Mouse (Mus musculus) bone marrow, adult 2 months (tissue): ENCODE data around the gene Necab3. TPM values are rescaled to one million over a fixed set of nuclear protein-coding genes. Genes with fewer than 3 reads are reported as not detected.

Experiments used
- H3K27ac ChIP-seq: fragments of 200-500 bp; 2 replicates; pipeline ENCODE4 v1.5.1; 2012; ENCODE audit warnings: low read depth, mild to moderate bottlenecking, control low read depth, inconsistent platforms, low read length; ENCODE audit not compliant: control insufficient read depth, poor library complexity, insufficient read depth
- H3K4me1 ChIP-seq: fragments of 200-500 bp; 2 replicates; pipeline ENCODE4 v1.6.1; 2011; ENCODE audit warnings: low read length; ENCODE audit not compliant: control insufficient read depth, insufficient read depth
- H3K4me3 ChIP-seq: fragments of 200-500 bp; replicated peaks from 2 replicates; pipeline ENCODE3; 2011; ENCODE audit warnings: mild to moderate bottlenecking, low read depth, low read length, control low read depth; ENCODE audit not compliant: control insufficient read depth
- CTCF ChIP-seq: fragments of 200-500 bp; IDR thresholded peaks from 2 replicates; pipeline ENCODE4 v1.5.1; 2011; ENCODE audit warnings: low read length, control low read depth; ENCODE audit not compliant: control insufficient read depth, insufficient read depth
- POLR2A ChIP-seq: fragments of 200-500 bp; IDR thresholded peaks from 2 replicates; pipeline ENCODE4 v1.6.1; 2011; ENCODE audit warnings: low read depth, mild to moderate bottlenecking, control low read depth, low read length, borderline replicate concordance; ENCODE audit not compliant: control insufficient read depth
- WGBS: fragments of 180-500 bp; shearing (Covaris S2); methylation state at CpG from one replicate; pipeline ENCODE4 v1.1.7; 2018; 5-methylcytosine and 5-hydroxymethylcytosine counted together
- polyA plus RNA-seq: library from polyadenylated mRNA; stranded (reverse); fragments of >200 nt; gene quantifications from 2 replicates; pipeline ENCODE4 v1.2.4, GENCODE M21; 2011; ENCODE audit warnings: low replicate concordance; ENCODE audit not compliant: missing spikeins, insufficient read depth, insufficient read length

Gene Necab3
- polyA plus RNA-seq, 1 experiment: 5.3 TPM

DNA sequence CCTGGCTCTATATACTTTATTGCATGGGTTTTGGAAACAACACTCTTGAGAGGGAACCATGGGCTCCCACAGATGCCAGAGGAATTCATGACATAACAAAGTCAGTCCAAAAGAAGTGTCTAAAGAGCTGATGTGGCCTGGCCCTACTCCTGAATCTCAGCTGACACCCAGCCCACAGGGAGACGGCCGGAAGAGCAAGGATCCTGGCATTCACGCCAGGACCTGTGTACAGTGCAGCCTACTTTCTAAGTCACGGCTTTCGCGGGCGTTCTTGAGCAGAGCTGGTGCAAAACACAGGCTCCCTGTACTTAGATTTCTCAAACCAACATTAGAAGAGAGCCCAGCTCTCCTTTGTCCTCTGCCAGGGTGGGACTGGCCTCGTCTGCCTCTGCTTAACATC, 21.9 kb upstream of the Necab3 start:
- no peak for TF ChIP-seq CTCF
- no peak for TF ChIP-seq POLR2A
- Histone ChIP-seq H3K4me1 (no peaks in the 10 kb centered on the region), H3K4me3 (no peak overlapping the region), H3K27ac (no peak overlapping the region)
- WGBS: 90% methylated on average over 8 of the region's 8 CpGs

DNA sequence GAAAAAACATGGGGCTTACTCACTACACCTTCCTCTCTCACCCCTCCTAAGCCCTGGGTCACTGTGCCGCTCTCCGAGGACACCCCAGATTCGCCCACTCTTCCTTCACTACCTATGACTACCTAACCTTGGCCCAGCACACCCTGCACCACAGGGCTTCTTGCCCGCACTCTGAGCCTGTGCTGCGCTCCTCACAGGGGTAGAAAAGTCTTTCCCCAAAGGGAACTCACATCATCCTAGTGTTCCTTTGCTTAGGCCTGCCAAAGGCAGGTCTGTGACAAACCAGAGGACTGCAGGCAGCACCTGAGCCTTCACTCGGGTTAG, 19.0 kb upstream of the Necab3 start:
- H3K4me1 ChIP-seq: peaks cover 2% of the 10 kb centered on the region
- 92% methylated on average over 6 of the region's 6 CpGs for WGBS
- TF ChIP-seq CTCF: no peak
- TF ChIP-seq POLR2A: no peak
- H3K4me3 ChIP-seq: no peak overlapping the region
- H3K27ac ChIP-seq: no peak overlapping the region

DNA sequence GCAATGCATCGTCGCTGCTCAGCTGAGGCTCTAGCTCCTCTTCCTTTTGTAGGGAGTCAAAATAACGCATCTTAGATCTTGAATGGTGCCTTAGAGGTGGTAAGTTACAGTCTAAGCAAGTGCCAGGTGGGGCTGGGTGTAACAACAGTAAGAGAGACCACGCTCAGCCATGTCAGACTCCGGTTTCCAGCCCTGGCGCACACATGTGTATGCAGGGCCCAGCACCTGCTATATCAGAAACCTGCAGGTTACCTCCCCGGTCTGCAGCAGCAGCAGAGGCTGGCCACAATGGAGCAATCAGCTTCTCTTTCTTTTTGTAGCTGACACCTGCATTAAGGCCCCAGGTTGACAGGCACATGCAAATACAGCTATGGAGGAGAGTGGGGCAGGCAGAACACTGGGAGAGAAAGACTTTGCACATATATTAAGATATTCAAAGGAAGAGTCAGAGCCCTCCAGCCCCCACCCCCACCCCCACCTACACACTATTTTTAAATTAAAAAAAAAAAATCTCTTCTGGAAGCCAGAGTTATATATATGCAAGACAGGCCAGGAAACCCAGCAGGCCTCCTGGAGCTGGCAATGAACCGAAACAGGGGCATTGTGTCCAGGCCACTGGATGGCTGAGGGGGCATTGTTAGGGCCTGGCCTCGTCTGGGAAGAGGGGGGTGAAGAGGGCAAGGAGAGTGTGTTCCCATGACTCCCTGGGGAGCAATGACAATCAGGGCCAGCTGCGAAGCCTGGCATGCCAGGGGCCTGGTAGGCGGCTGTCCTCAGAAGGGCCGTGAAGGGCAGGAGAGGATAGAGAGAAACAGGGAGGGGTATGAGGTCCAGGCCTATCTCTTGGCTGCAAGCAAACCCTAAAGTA, 18.4 kb upstream of the Necab3 start:
- TF ChIP-seq CTCF (no peak), POLR2A (no peak)
- 80% methylated on average over 12 of the region's 12 CpGs for WGBS
- H3K4me1 ChIP-seq: peaks cover 2% of the 10 kb centered on the region
- no peak overlapping the region for H3K27ac ChIP-seq
- H3K4me3 ChIP-seq: no peak overlapping the region

DNA sequence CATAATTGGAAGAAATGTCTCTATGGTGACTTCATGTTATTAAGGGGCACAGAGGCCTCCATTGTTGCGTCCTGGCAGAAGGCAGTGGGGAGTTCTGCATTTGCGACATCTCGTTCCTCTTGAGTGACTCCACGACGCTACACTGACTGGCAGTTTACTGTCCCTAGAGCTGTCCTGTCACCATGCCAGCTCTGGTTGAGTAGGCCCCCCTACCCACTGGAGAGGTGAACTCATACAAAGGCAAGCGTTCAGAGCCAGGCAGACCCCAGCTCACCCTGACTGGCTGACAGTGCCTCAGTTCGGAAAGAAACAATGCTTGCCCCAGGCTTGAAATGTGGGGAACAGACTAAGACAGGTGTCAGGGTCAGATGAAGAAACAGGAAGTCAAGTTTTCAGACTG, 15.6 kb upstream of the Necab3 start:
- TF ChIP-seq POLR2A (no peak), CTCF (no peak)
- Histone ChIP-seq H3K4me3 (peak overlapping the region; percentile 5), H3K4me1 (peaks cover 3% of the 10 kb centered on the region), H3K27ac (peak overlapping the region; percentile 93)
- 11% methylated on average over 7 of the region's 7 CpGs for whole genome bisulfite sequencing

DNA sequence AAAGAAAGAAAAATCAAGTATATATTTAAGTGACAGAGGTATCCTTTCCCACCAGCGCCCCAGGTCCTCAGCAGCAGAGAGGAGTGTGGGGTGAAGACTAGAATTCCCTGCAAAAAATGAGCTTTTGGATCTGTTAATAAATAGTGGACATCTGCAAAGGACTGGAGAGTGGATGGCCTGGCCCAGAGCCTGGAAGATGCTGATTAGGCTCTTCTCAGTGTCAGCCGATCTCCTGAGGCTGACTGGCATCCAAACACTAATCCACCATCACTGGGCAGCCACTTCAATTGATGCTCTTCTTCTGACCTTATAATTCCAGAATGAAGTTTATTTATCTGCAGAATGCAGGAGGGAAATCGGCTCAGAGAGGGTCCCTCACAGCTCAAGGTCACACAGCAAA, 14.3 kb upstream of the Necab3 start:
- 74% methylated on average over 3 of the region's 3 CpGs for WGBS
- H3K4me1 ChIP-seq: peaks cover 3% of the 10 kb centered on the region
- no peak overlapping the region for H3K27ac ChIP-seq
- no peak overlapping the region for H3K4me3 ChIP-seq
- TF ChIP-seq POLR2A (no peak), CTCF (no peak)

DNA sequence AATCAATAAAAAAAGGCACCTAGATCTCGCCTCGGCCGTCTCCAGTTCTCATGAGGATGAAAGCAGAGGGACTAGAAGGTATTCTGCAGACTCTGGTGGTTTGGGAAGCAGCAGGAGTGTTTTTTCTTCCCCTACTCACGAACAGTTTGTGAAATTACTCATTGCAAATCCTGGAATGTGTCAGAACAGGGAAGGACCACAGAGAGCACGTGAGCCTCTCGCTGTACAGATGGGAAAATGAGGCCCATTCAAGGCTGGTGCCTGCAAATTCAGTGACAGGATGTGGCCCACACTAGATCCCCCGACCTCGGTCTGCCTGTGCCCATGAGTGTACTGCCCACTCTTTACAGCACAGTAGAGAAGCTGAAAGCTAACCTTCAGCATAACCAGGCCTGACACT, 13.3 kb upstream of the Necab3 start:
- Histone ChIP-seq H3K4me1 (peaks cover 3% of the 10 kb centered on the region), H3K27ac (no peak overlapping the region), H3K4me3 (no peak overlapping the region)
- WGBS: 71% methylated on average over 8 of the region's 8 CpGs
- TF ChIP-seq CTCF: no peak
- TF ChIP-seq POLR2A: no peak

DNA sequence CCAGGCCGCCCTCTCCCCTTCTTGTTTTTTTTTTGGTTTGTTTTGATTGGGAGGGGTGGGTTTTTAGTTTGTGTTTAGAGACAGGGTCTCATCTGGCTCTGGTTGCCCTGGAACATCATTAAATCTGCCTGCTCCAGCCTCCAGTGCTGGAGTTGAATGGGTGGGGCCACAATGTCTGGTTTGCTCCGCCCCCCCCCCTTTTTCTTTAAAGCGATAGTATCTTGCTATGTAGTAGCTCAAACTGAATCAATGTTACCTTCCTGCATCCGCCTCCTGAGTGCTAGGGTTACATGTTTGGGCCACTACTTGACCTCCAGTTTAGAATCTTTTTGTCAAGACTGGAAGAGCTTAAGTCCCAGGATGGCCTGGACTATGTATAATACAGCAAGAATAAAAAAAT, 12.6 kb upstream of the Necab3 start:
- peaks cover 3% of the 10 kb centered on the region for H3K4me1 ChIP-seq
- 70% methylated on average over 4 of the region's 4 CpGs for WGBS
- TF ChIP-seq CTCF: no peak
- TF ChIP-seq POLR2A: no peak
- H3K4me3 ChIP-seq: no peak overlapping the region
- H3K27ac ChIP-seq: no peak overlapping the region

DNA sequence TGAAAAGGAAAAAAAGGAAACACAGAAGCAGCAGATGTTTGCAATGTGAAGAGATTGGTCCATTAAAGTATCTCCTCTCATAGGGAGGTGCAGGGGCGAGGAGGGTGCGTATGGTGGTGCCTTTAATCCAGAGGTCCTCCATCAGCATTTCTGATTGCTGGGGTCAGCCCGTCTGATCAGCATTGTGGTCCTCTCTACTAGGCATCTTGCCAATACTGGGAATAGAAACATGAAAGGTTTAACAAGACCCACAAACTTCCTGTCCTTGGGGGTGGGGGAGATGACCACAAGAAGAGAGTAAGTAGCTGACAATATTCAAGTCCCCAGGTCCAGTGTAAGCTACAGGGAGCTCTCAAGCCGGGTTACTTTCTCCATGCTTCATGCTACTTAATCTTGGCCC, 12.0 kb upstream of the Necab3 start:
- TF ChIP-seq POLR2A (no peak), CTCF (no peak)
- WGBS: 15% methylated on average over 4 of the region's 4 CpGs
- Histone ChIP-seq H3K27ac (no peak overlapping the region), H3K4me3 (no peak overlapping the region), H3K4me1 (peaks cover 3% of the 10 kb centered on the region)

DNA sequence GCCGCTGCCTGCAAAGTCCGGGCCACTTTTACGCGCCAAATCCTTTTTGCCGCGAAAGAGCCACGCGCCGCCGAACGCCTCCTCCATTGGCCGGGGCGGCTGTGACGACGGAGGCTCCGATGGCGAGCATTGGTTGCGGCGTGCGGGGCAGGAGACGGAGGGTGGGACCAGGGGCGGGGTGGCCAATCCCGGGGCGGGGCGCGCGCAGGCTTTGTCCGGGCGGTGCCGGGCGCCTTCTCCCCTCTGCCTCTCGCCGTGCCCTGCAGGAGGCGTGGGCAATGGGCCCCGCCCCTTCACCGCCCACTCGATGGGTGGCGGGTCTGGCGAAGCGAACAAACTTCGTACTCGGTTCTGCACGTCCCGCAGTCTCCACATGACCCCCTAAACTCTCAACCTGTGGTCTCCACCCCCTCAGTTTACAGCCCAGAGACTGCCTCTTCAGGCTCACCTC, 11.2 kb upstream of the Necab3 start, which contains the start of gene E2f1:
Gene E2f1, minus strand, starts transcription at position 57 of the 451 bp plus-strand sequence.
- Histone ChIP-seq H3K4me1 (peaks cover 3% of the 10 kb centered on the region), H3K4me3 (peak within 1 kb of the TSS; percentile 93), H3K27ac (peak within 1 kb of the TSS; percentile 82)
- 0% methylated on average over 42 of the region's 44 CpGs for WGBS
- no peak; the same call in 1 of the 2 replicates for TF ChIP-seq CTCF
- TF ChIP-seq POLR2A: peak; percentile 62; the same call in 1 of the 2 replicates
